Mouse (Mus musculus): ENCODE measurements around the gene Bnipl. TPM values are rescaled to one million over a fixed set of nuclear protein-coding genes. Genes with fewer than 3 reads are reported as not detected.

Gene Bnipl
- not detected for polyA plus RNA-seq (2017; shearing (Covaris generic))

GRCm38 (mm10) chr3:95250783-95251424, at the start of gene Bnipl:
Gene Bnipl (minus strand): TSS chr3:95251193.

GRCm38 (mm10) chr3:95281216-95282126, 30.5 kb upstream of the Bnipl start, which contains the start of the genes Mindy1 and Prune1:
Gene Mindy1 (plus strand): TSS chr3:95281345.
Gene Prune1 (minus strand): TSS chr3:95282076.

GRCm38 (mm10) chr3:95241498-95241897, 9.5 kb downstream of the Bnipl start, which contains the start of gene Gm128:
Gene Gm128 (minus strand): TSS chr3:95241598.

GRCm38 (mm10) chr3:95231298-95232221, 19.4 kb downstream of the Bnipl start, which contains the start of gene Mllt11:
Gene Mllt11 (minus strand): TSS chr3:95232171.

GRCm38 (mm10) chr3:95228148-95228893, 22.7 kb downstream of the Bnipl start, which contains the start of gene Cdc42se1:
Gene Cdc42se1 (plus strand): TSS chr3:95228732.

GRCm38 (mm10) chr3:95217255-95218134, 33.5 kb downstream of the Bnipl start, which contains the start of gene Gabpb2:
Gene Gabpb2 (minus strand): TSS chr3:95217916.

Other genes with a start within 250 kb of the Bnipl start
- gene Zfp687, start 235.7 kb downstream of the Bnipl start, polyA plus RNA-seq (2017; shearing (Covaris generic)) = 52.1 TPM
- gene Psmd4, start 208.6 kb downstream of the Bnipl start, polyA plus RNA-seq (2017; shearing (Covaris generic)) = 264 TPM
- 34.8 TPM for gene Pip5k1a, start 144.3 kb downstream of the Bnipl start, polyA plus RNA-seq (2017; shearing (Covaris generic))
- 81.8 TPM for gene Vps72, start 140.2 kb downstream of the Bnipl start, polyA plus RNA-seq (2017; shearing (Covaris generic))
- gene Tmod4, start 126.7 kb downstream of the Bnipl start, polyA plus RNA-seq (2017; shearing (Covaris generic)) = 0.66 TPM
- 70.8 TPM for gene Scnm1, start 117.2 kb downstream of the Bnipl start, polyA plus RNA-seq (2017; shearing (Covaris generic))
- gene Lysmd1, start 117.1 kb downstream of the Bnipl start, polyA plus RNA-seq (2017; shearing (Covaris generic)) = 26.1 TPM
- 199 TPM for gene Tnfaip8l2, start 108.8 kb downstream of the Bnipl start, polyA plus RNA-seq (2017; shearing (Covaris generic))
- 1.1 TPM for gene Sema6c, start 90.7 kb downstream of the Bnipl start, polyA plus RNA-seq (2017; shearing (Covaris generic))
- gene Gabpb2, start 33.3 kb downstream of the Bnipl start, polyA plus RNA-seq (2017; shearing (Covaris generic)) = 29.2 TPM
- gene Cdc42se1, start 22.5 kb downstream of the Bnipl start, polyA plus RNA-seq (2017; shearing (Covaris generic)) = 249 TPM
- gene Mllt11, start 19.0 kb downstream of the Bnipl start, polyA plus RNA-seq (2017; shearing (Covaris generic)) = 5.8 TPM
- 0.25 TPM for gene Gm128, start 9.6 kb downstream of the Bnipl start, polyA plus RNA-seq (2017; shearing (Covaris generic))
- 17.1 TPM for gene Mindy1, start 30.2 kb upstream of the Bnipl start, polyA plus RNA-seq (2017; shearing (Covaris generic))
- 5.5 TPM for gene Prune1, start 30.9 kb upstream of the Bnipl start, polyA plus RNA-seq (2017; shearing (Covaris generic))
- 0.67 TPM for gene Anxa9, start 56.0 kb upstream of the Bnipl start, polyA plus RNA-seq (2017; shearing (Covaris generic))
- gene Cers2, start 63.6 kb upstream of the Bnipl start, polyA plus RNA-seq (2017; shearing (Covaris generic)) = 197 TPM
- gene Setdb1, start 106.0 kb upstream of the Bnipl start, polyA plus RNA-seq (2017; shearing (Covaris generic)) = 24.2 TPM
- not detected for gene 4930558C23Rik, start 151.6 kb upstream of the Bnipl start, polyA plus RNA-seq (2017; shearing (Covaris generic))
- gene Arnt, start 183.2 kb upstream of the Bnipl start, polyA plus RNA-seq (2017; shearing (Covaris generic)) = 63.5 TPM
- not detected for gene Ctsk, start 248.1 kb upstream of the Bnipl start, polyA plus RNA-seq (2017; shearing (Covaris generic))

Measured in effector memory CD4-positive, alpha-beta T cell, adult 5 months (primary cell).